16 mouse cellular contexts compared by ENCODE assay signal in genomic region chr11:69754233-69754632, GRCm38 (mm10). TPM values are rescaled to one million over a fixed set of nuclear protein-coding genes. Genes with fewer than 3 reads are reported as not detected.
A peak's percentile ranks its signal among the peaks of the same experiment; 100 is the strongest.
DNase-seq lines count a peak whose midpoint lies in the region; ATAC-seq and TF ChIP-seq lines count a peak whose summit lies in the region.
"Had no signal": no experiment of that assay in that cellular context is flagged by ENCODE, and none has a peak within 500 bp of the region (broad histone marks: within the 10 kb centered on the region; RNA-seq: fewer than 3 reads in every experiment).

No protein-coding gene starts in this region.

- H3K27ac ChIP-seq in heart, embryonic 13.5 days (replicated peaks), result no peak overlapping the region
- H3K27ac ChIP-seq in CH12.LX (ENCODE audit: insufficient read depth, low read depth), result no peak overlapping the region
- no peak overlapping the region for H3K27ac ChIP-seq in forebrain, embryonic 16.5 days (ENCODE audit: low read length)
- H3K27ac ChIP-seq in liver, embryonic 16.5 days (ENCODE audit: low read length), result peak overlapping the region; percentile 4; the same call in 1 of the 2 replicates
- H3K27ac ChIP-seq: intestine, embryonic 15.5 days; stomach, embryonic 15.5 days had no signal

- peak overlapping the region; percentile 54; the same call in 1 of the 2 replicates for H3K9ac ChIP-seq in heart, embryonic 13.5 days
- H3K9ac ChIP-seq in CH12.LX (ENCODE audit: insufficient read depth, low read depth), result no peak overlapping the region
- H3K9ac ChIP-seq in forebrain, embryonic 16.5 days (replicated peaks; ENCODE audit: low read depth, low read length), result no peak overlapping the region
- no peak overlapping the region for H3K9ac ChIP-seq in liver, embryonic 16.5 days (ENCODE audit: low read depth, low read length)
- H3K9ac ChIP-seq: intestine, embryonic 15.5 days; stomach, embryonic 15.5 days had no signal

- in situ Hi-C loops in CH12.LX (cut with MboI; ENCODE audit: low pct_ligation_motif_present, low pct_unique_long_range_greater_than_20kb, low sequenced_read_pairs), result no loop called here

- H3K27me3 ChIP-seq in heart, embryonic 13.5 days (replicated peaks), result no peaks in the 10 kb centered on the region
- H3K27me3 ChIP-seq in CH12.LX (replicated peaks), result no peaks in the 10 kb centered on the region
- H3K27me3 ChIP-seq in forebrain, embryonic 16.5 days (replicated peaks; ENCODE audit: control insufficient read depth, insufficient read depth, low read length), result no peaks in the 10 kb centered on the region
- H3K27me3 ChIP-seq in liver, embryonic 16.5 days (ENCODE audit: control insufficient read depth, insufficient read depth, low read depth, low read length), result no peaks in the 10 kb centered on the region
- H3K27me3 ChIP-seq: intestine, embryonic 15.5 days; stomach, embryonic 15.5 days had no signal

- TF ChIP-seq EP300 in CH12.LX (IDR thresholded peaks at IDR 0.05; ENCODE audit: low read length), result no peak

- no peak for TF ChIP-seq POLR2A in CH12.LX (IDR thresholded peaks at IDR 0.05; ENCODE audit: low read depth, low read length)

- no peak for ATAC-seq in heart, embryonic 13.5 days (ENCODE audit: extremely low read depth, insufficient number of reproducible peaks, low FRiP score, low TSS enrichment)
- ATAC-seq in forebrain, embryonic 16.5 days, result no peak
- ATAC-seq in liver, embryonic 16.5 days (ENCODE audit: low read depth), result no peak
- ATAC-seq: intestine, embryonic 15.5 days had no signal

- no peak for TF ChIP-seq CTCF in CH12.LX (conservative IDR thresholded peaks at IDR 0.05 in 1 of 2, IDR thresholded peaks at IDR 0.05 in 1 of 2; ENCODE audit: low read depth in 2 of 2, low read length in 2 of 2)

- no peak for DNase-seq in heart, postnatal 25 days (ENCODE audit: low spot score)
- DNase-seq in CH12.LX (ENCODE audit: extremely low read depth), result no peak
- DNase-seq in testis, postnatal 10 days (ENCODE audit: low spot score), result no peak
- DNase-seq in kidney, adult 8-10 months, result no peak
- DNase-seq in left cerebral cortex, postnatal 14 days (ENCODE audit: low spot score in 2 of 2), result no peak
- DNase-seq: left cerebral cortex, postnatal 4 days; right cerebral cortex, postnatal 25 days had no signal

- peaks cover 3% of the 10 kb centered on the region; the same call in 1 of the 2 replicates for H3K36me3 ChIP-seq in heart, embryonic 13.5 days
- peaks cover under 1 to 37% of the 10 kb centered on the region in 2 experiments for H3K36me3 ChIP-seq in CH12.LX (replicated peaks in 1 of 2; ENCODE audit: control insufficient read depth in 1 of 2, insufficient read depth in 1 of 2, low read length in 1 of 2)
- H3K36me3 ChIP-seq in forebrain, embryonic 16.5 days (ENCODE audit: control insufficient read depth, insufficient read depth), result no peaks in the 10 kb centered on the region
- H3K36me3 ChIP-seq in liver, embryonic 16.5 days (ENCODE audit: control insufficient read depth, insufficient read depth), result no peaks in the 10 kb centered on the region; the same call in 1 of the 2 replicates
- H3K36me3 ChIP-seq: intestine, embryonic 15.5 days; stomach, embryonic 15.5 days had no signal

- dilution Hi-C loops in CH12.LX (cut with MboI; ENCODE audit: extremely low pct_ligation_motif_present, extremely low pct_unique_long_range_greater_than_20kb, low sequenced_read_pairs), result no loop called here

- 78% methylated on average over 5 of the region's 5 CpGs for WGBS in heart, embryonic 13.5 days
- 78% methylated on average over 5 of the region's 5 CpGs for WGBS in forebrain, embryonic 16.5 days
- 61% methylated on average over 5 of the region's 5 CpGs for WGBS in liver, embryonic 16.5 days (ENCODE audit: insufficient replicate concordance)

- H3K4me2 ChIP-seq in heart, embryonic 13.5 days, result no peak overlapping the region
- peak overlapping the region; percentile 54; the same call in 1 of the 2 replicates for H3K4me2 ChIP-seq in CH12.LX (ENCODE audit: insufficient read depth, low read depth, poor library complexity, severe bottlenecking)
- peak overlapping the region; percentile 32 for H3K4me2 ChIP-seq in forebrain, embryonic 16.5 days (ENCODE audit: low read length)
- H3K4me2 ChIP-seq in liver, embryonic 16.5 days (ENCODE audit: low read depth, low read length), result peak overlapping the region; percentile 11; the same call in 1 of the 2 replicates
- H3K4me2 ChIP-seq: stomach, embryonic 15.5 days had no signal

- H3K79me2 ChIP-seq in CH12.LX (replicated peaks; ENCODE audit: control insufficient read depth, extremely low read depth, insufficient read depth, poor library complexity, severe bottlenecking), result peaks cover 84% of the 10 kb centered on the region

- H3K4me1 ChIP-seq in heart, embryonic 13.5 days, result peaks cover 58% of the 10 kb centered on the region
- H3K4me1 ChIP-seq in CH12.LX (ENCODE audit: control insufficient read depth in 1 of 2, insufficient read depth in 2 of 2), result peaks cover 5 to 51% of the 10 kb centered on the region in 2 experiments
- peaks cover 36% of the 10 kb centered on the region for H3K4me1 ChIP-seq in forebrain, embryonic 16.5 days (replicated peaks; ENCODE audit: control insufficient read depth, insufficient read depth, low read length)
- peaks cover 45% of the 10 kb centered on the region for H3K4me1 ChIP-seq in liver, embryonic 16.5 days (ENCODE audit: control insufficient read depth, low read depth, low read length)

- intact Hi-C loops in heart, postnatal 25 days (cut with DNase I), result loop anchor here (1.0 to 2.0 kb wide), 2 partner anchors 72 to 99 kb away; partner anchors contain the start of genes Senp3 and Sox15
- intact Hi-C loops in left cerebral cortex, postnatal 14 days (cut with DNase I), result no loop called here

- TF ChIP-seq RAD21 in CH12.LX (IDR thresholded peaks at IDR 0.05; ENCODE audit: low read depth, low read length), result no peak

- H3K9me3 ChIP-seq in heart, embryonic 13.5 days, result no peaks in the 10 kb centered on the region
- H3K9me3 ChIP-seq in CH12.LX (replicated peaks; ENCODE audit: low read length), result no peaks in the 10 kb centered on the region
- no peaks in the 10 kb centered on the region for H3K9me3 ChIP-seq in forebrain, embryonic 16.5 days (ENCODE audit: control insufficient read depth, low read length)
- H3K9me3 ChIP-seq in liver, embryonic 16.5 days (replicated peaks; ENCODE audit: control insufficient read depth, low read length), result no peaks in the 10 kb centered on the region
- H3K9me3 ChIP-seq: intestine, embryonic 15.5 days; stomach, embryonic 15.5 days had no signal

- no peak overlapping the region for H3K4me3 ChIP-seq in heart, embryonic 13.5 days
- H3K4me3 ChIP-seq in CH12.LX (replicated peaks in 1 of 3; ENCODE audit: low read depth in 2 of 3, low read length in 2 of 3, poor library complexity in 1 of 3), result no peak overlapping the region
- no peak overlapping the region for H3K4me3 ChIP-seq in forebrain, embryonic 16.5 days (replicated peaks; ENCODE audit: low read length)
- H3K4me3 ChIP-seq in liver, embryonic 16.5 days (ENCODE audit: low read depth, low read length), result 0 out of 2 replicates have a peak overlapping the region, but pooled peaks have one; percentile 7
- H3K4me3 ChIP-seq: intestine, embryonic 15.5 days; stomach, embryonic 15.5 days had no signal

RNA-seq across cellular contexts. Expression of gene Polr2a, which starts 4.2 kb away (rescaled TPM):
- 16.1 and 19.1 TPM in 2 replicates for polyA plus RNA-seq in heart, embryonic 13.5 days (2015; fragmentation: Nextera tagmentation; extraction: Ambion mirVana)
- 10 to 100 TPM; 28.6 to 30.4 TPM for total RNA-seq in heart, postnatal 25 days (2021)
- 44.5 and 45.0 TPM in 2 replicates for total RNA-seq in CH12.LX (2012; rRNA removed)
- 10.3 and 14.8 TPM in 2 replicates for total RNA-seq in CH12.LX (2014; rRNA removed)
- polyA plus RNA-seq in CH12.LX (2012; ENCODE audit: insufficient read length, low read depth), result 137 and 162 TPM in 2 replicates
- 16.4 and 18.1 TPM in 2 replicates for polyA plus RNA-seq in forebrain, embryonic 16.5 days (2015; fragmentation: Nextera tagmentation; extraction: Ambion mirVana)
- polyA plus RNA-seq in liver, embryonic 16.5 days (2015; fragmentation: Nextera tagmentation; extraction: Ambion mirVana), result 11.1 and 11.9 TPM in 2 replicates
- 10 to 100 TPM; 54.3 to 54.4 TPM for total RNA-seq in left cerebral cortex, postnatal 14 days (2021)

RNA-seq across cellular contexts. Expression of gene Slc35g3, which starts 7.5 kb away (rescaled TPM):
- polyA plus RNA-seq in heart, embryonic 13.5 days (2015; fragmentation: Nextera tagmentation; extraction: Ambion mirVana), result 0.19 and 0.51 TPM in 2 replicates
- not detected for total RNA-seq in heart, postnatal 25 days (2021)
- total RNA-seq in CH12.LX (2012; rRNA removed) (not detected in 2 replicates), CH12.LX (2014; rRNA removed) (not detected in 2 replicates)
- not detected in 2 replicates for polyA plus RNA-seq in CH12.LX (2012; ENCODE audit: insufficient read length, low read depth)
- 0.16 and 0.18 TPM in 2 replicates for polyA plus RNA-seq in forebrain, embryonic 16.5 days (2015; fragmentation: Nextera tagmentation; extraction: Ambion mirVana)
- polyA plus RNA-seq in liver, embryonic 16.5 days (2015; fragmentation: Nextera tagmentation; extraction: Ambion mirVana), result 0.07 TPM in 1 of 2 replicates, not detected in the other
- not detected for total RNA-seq in left cerebral cortex, postnatal 14 days (2021)
- total RNA-seq: gastrocnemius, adult 8-10 months; layer of hippocampus, adult 18-20 months; left cerebral cortex, postnatal 4 days had no signal
- polyA plus RNA-seq: erythroblast, embryonic 14.5 days; heart, embryonic 14.5 days had no signal

RNA-seq across cellular contexts. Expression of gene Zbtb4, which starts 11.5 kb away (rescaled TPM):
- polyA plus RNA-seq in heart, embryonic 13.5 days (2015; fragmentation: Nextera tagmentation; extraction: Ambion mirVana), result 2.7 and 3.1 TPM in 2 replicates
- 10 to 100 TPM; 33.3 to 39.6 TPM for total RNA-seq in heart, postnatal 25 days (2021)
- total RNA-seq in CH12.LX (2012; rRNA removed) (3.4 TPM in 2 replicates), CH12.LX (2014; rRNA removed) (0.75 and 0.77 TPM in 2 replicates)
- polyA plus RNA-seq in CH12.LX (2012; ENCODE audit: insufficient read length, low read depth), result 2.3 and 3.0 TPM in 2 replicates
- polyA plus RNA-seq in forebrain, embryonic 16.5 days (2015; fragmentation: Nextera tagmentation; extraction: Ambion mirVana), result 3.3 and 3.6 TPM in 2 replicates
- 0.61 and 0.81 TPM in 2 replicates for polyA plus RNA-seq in liver, embryonic 16.5 days (2015; fragmentation: Nextera tagmentation; extraction: Ambion mirVana)
- 10 to 100 TPM; 71.1 to 86.9 TPM for total RNA-seq in left cerebral cortex, postnatal 14 days (2021)

RNA-seq across cellular contexts. Expression of gene Chrnb1, which starts 41.5 kb away (rescaled TPM):
- 6.8 and 7.9 TPM in 2 replicates for polyA plus RNA-seq in heart, embryonic 13.5 days (2015; fragmentation: Nextera tagmentation; extraction: Ambion mirVana)
- total RNA-seq in heart, postnatal 25 days (2021), result 1 to 10 TPM; 4.8 to 5.0 TPM
- total RNA-seq in CH12.LX (2012; rRNA removed), result 2.1 and 2.2 TPM in 2 replicates
- 1.9 TPM in 2 replicates for total RNA-seq in CH12.LX (2014; rRNA removed)
- polyA plus RNA-seq in CH12.LX (2012; ENCODE audit: insufficient read length, low read depth), result 5.9 and 6.6 TPM in 2 replicates
- polyA plus RNA-seq in forebrain, embryonic 16.5 days (2015; fragmentation: Nextera tagmentation; extraction: Ambion mirVana), result 1.2 TPM in 2 replicates
- 0.61 and 0.96 TPM in 2 replicates for polyA plus RNA-seq in liver, embryonic 16.5 days (2015; fragmentation: Nextera tagmentation; extraction: Ambion mirVana)
- under 1 TPM; 0.76 to 0.79 TPM for total RNA-seq in left cerebral cortex, postnatal 14 days (2021)
- polyA plus RNA-seq: erythroblast, embryonic 14.5 days had no signal

RNA-seq across cellular contexts. Expression of gene Fgf11, which starts 47.4 kb away (rescaled TPM):
- 2.0 and 2.3 TPM in 2 replicates for polyA plus RNA-seq in heart, embryonic 13.5 days (2015; fragmentation: Nextera tagmentation; extraction: Ambion mirVana)
- 1 to 10 TPM; 2.2 to 2.4 TPM for total RNA-seq in heart, postnatal 25 days (2021)
- 0.92 and 0.93 TPM in 2 replicates for total RNA-seq in CH12.LX (2012; rRNA removed)
- total RNA-seq in CH12.LX (2014; rRNA removed), result 1.6 and 1.8 TPM in 2 replicates
- 3.7 and 3.9 TPM in 2 replicates for polyA plus RNA-seq in CH12.LX (2012; ENCODE audit: insufficient read length, low read depth)
- polyA plus RNA-seq in forebrain, embryonic 16.5 days (2015; fragmentation: Nextera tagmentation; extraction: Ambion mirVana), result 5.2 and 5.9 TPM in 2 replicates
- 0.19 and 0.21 TPM in 2 replicates for polyA plus RNA-seq in liver, embryonic 16.5 days (2015; fragmentation: Nextera tagmentation; extraction: Ambion mirVana)
- total RNA-seq in left cerebral cortex, postnatal 14 days (2021), result 10 to 100 TPM; 15.4 to 20.4 TPM
